In the genomic region with DNA sequence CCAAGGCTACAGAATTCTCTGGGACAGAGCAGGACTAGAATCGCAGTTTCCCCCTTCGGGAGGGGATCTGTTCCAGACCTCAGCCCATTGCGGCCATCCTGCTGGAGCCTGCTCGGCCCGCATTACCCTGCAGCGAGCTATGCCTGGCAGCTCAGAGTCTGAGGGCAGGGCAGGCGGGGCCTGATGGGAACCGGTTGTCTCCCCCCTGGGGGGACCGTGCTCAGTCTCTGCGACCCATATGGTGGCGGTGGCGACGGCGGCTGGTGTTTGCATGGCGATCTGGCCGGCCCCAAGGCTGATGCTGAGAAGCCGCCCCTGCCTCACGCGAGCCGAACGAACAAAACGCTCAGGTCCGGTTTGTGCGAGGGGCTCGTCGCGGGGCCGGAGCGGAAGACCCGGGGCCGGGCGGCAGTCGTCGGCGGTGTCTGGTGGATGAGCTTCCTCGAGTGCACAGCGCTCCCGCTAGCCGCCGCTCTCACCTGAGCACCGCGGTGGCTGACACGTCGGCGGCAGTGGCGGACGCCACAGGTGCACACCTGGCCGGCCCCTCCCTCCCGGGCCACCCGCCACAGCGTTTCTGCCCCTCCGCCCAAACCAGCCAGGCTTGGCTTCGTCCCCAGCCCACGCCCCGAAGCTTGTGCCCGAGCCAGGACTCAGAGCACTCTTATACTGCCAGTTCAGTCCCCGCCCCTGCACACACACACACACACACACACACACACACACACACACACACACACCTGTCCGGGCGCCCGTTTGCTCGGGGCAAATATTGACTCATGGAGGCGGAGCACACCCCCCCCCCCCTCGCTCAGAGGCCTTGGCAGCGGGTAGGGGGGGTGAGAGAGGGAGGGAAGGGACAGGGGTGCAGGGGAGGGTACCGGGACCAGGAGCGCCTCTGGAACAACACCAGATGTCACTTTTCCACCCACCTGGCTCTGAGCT, we compare ENCODE assay signal across 7 mouse cellular contexts. TPM values are rescaled to one million over a fixed set of nuclear protein-coding genes. Genes with fewer than 3 reads are reported as not detected.
DNase-seq lines count a peak whose midpoint lies in the region; ATAC-seq and TF ChIP-seq lines count a peak whose summit lies in the region.

No protein-coding gene starts in this region.

- peaks cover 33% of the 10 kb centered on the region for H3K4me1 ChIP-seq in hindbrain, embryonic 12.5 days
- peaks cover 20% of the 10 kb centered on the region for H3K4me1 ChIP-seq in limb, embryonic 15.5 days
- 0 out of 2 replicates have a peak, but pooled peaks cover 5% of the 10 kb centered on the region for H3K4me1 ChIP-seq in thymus, adult 2 months (replicated peaks; ENCODE audit: control insufficient read depth, insufficient read depth, low read length)

- no peaks in the 10 kb centered on the region for H3K36me3 ChIP-seq in hindbrain, embryonic 12.5 days
- no peaks in the 10 kb centered on the region for H3K36me3 ChIP-seq in limb, embryonic 15.5 days
- H3K36me3 ChIP-seq in thymus, adult 2 months (ENCODE audit: control insufficient read depth, insufficient read depth, low read length) = no peaks in the 10 kb centered on the region

- H3K4me3 ChIP-seq in hindbrain, embryonic 12.5 days = peak overlapping the region; percentile 35
- H3K4me3 ChIP-seq in limb, embryonic 15.5 days = peak overlapping the region; percentile 34
- H3K4me3 ChIP-seq in thymus, adult 2 months (ENCODE audit: control insufficient read depth, insufficient read depth, low read length) = no peak overlapping the region

- no peak for TF ChIP-seq POLR2A in thymus, adult 2 months (IDR thresholded peaks at IDR 0.05; ENCODE audit: control insufficient read depth, extremely low read depth, insufficient read depth, low read length, poor library complexity)

- ATAC-seq in hindbrain, embryonic 12.5 days (ENCODE audit: low FRiP score) = no peak
- 0 out of 2 replicates have a peak, but pooled peaks have one; percentile 40 for ATAC-seq in limb, embryonic 15.5 days (ENCODE audit: insufficient number of reproducible peaks, low FRiP score, low TSS enrichment, low read depth)

- H3K27me3 ChIP-seq in hindbrain, embryonic 12.5 days = peaks cover 96% of the 10 kb centered on the region
- H3K27me3 ChIP-seq in limb, embryonic 15.5 days = peaks cover 97% of the 10 kb centered on the region
- peaks cover 14% of the 10 kb centered on the region; the same call in 1 of the 2 replicates for H3K27me3 ChIP-seq in thymus, adult 2 months (ENCODE audit: control insufficient read depth, insufficient read depth, low read length)

- H3K4me2 ChIP-seq in hindbrain, embryonic 12.5 days (replicated peaks) = peak overlapping the region; percentile 63
- H3K4me2 ChIP-seq in limb, embryonic 15.5 days = peak overlapping the region; percentile 68

- no peak for TF ChIP-seq CTCF in thymus, adult 2 months (IDR thresholded peaks at IDR 0.05; ENCODE audit: borderline replicate concordance, control insufficient read depth, extremely low read depth, insufficient read depth, low read length, poor library complexity)

- WGBS in hindbrain, embryonic 12.5 days = 0% methylated on average over 59 of the region's 66 CpGs
- under 1% methylated on average over 66 of the region's 66 CpGs for WGBS in limb, embryonic 15.5 days
- 3% methylated on average over 65 of the region's 66 CpGs for WGBS in thymus, adult 2 months

- no peak overlapping the region for H3K27ac ChIP-seq in hindbrain, embryonic 12.5 days
- no peak overlapping the region for H3K27ac ChIP-seq in limb, embryonic 15.5 days
- no peak overlapping the region for H3K27ac ChIP-seq in thymus, adult 2 months (ENCODE audit: control insufficient read depth, insufficient read depth, low read length)

- peak; percentile 58 to 74 for DNase-seq in urinary bladder, adult 18-20 months (ENCODE audit: low spot score in 2 of 2)
- no peak for DNase-seq in urinary bladder, postnatal 4 days (ENCODE audit: low spot score in 2 of 2)
- peak; percentile 48 for DNase-seq in neural tube, embryonic 10.5 days (ENCODE audit: extremely low spot score, low spot score)
- no peak for DNase-seq in thymus, adult 2 months
- no peak for DNase-seq in left cerebral cortex, adult 11 months (ENCODE audit: low spot score)

- peak overlapping the region; percentile 43 for H3K9ac ChIP-seq in hindbrain, embryonic 12.5 days
- H3K9ac ChIP-seq in limb, embryonic 15.5 days = no peak overlapping the region

- no peaks in the 10 kb centered on the region for H3K9me3 ChIP-seq in hindbrain, embryonic 12.5 days (replicated peaks)
- no peaks in the 10 kb centered on the region for H3K9me3 ChIP-seq in limb, embryonic 15.5 days

RNA-seq across cellular contexts. Expression of a gene that starts 7.7 kb away (rescaled TPM):
- polyA plus RNA-seq in hindbrain, embryonic 12.5 days (2016; fragmentation: Nextera tagmentation; extraction: Ambion mirVana) = 1.6 and 2.8 TPM in 2 replicates
- polyA plus RNA-seq in limb, embryonic 15.5 days (2015; fragmentation: Nextera tagmentation; extraction: Ambion mirVana) = 0.28 TPM in 1 of 2 replicates, not detected in the other
- 1.0 and 1.5 TPM in 2 replicates for polyA plus RNA-seq in thymus, adult 2 months (2012; rRNA removed)

RNA-seq across cellular contexts. Expression of a gene that starts 15.4 kb away (rescaled TPM):
- 7.0 and 7.6 TPM in 2 replicates for polyA plus RNA-seq in hindbrain, embryonic 12.5 days (2016; fragmentation: Nextera tagmentation; extraction: Ambion mirVana)
- polyA plus RNA-seq in limb, embryonic 15.5 days (2015; fragmentation: Nextera tagmentation; extraction: Ambion mirVana) = 0.17 TPM in 1 of 2 replicates, not detected in the other
- 0.24 and 0.26 TPM in 2 replicates for polyA plus RNA-seq in thymus, adult 2 months (2012; rRNA removed)

RNA-seq across cellular contexts. Expression of a gene that starts 34.8 kb away (rescaled TPM):
- polyA plus RNA-seq in hindbrain, embryonic 12.5 days (2016; fragmentation: Nextera tagmentation; extraction: Ambion mirVana) = 0.85 and 1.9 TPM in 2 replicates
- polyA plus RNA-seq in limb, embryonic 15.5 days (2015; fragmentation: Nextera tagmentation; extraction: Ambion mirVana) = not detected in 2 replicates
- 0.48 and 0.69 TPM in 2 replicates for polyA plus RNA-seq in thymus, adult 2 months (2012; rRNA removed)

RNA-seq across cellular contexts. Expression of a gene that starts 45.9 kb away (rescaled TPM):
- polyA plus RNA-seq in hindbrain, embryonic 12.5 days (2016; fragmentation: Nextera tagmentation; extraction: Ambion mirVana) = 6.9 and 7.5 TPM in 2 replicates
- polyA plus RNA-seq in limb, embryonic 15.5 days (2015; fragmentation: Nextera tagmentation; extraction: Ambion mirVana) = not detected in 2 replicates
- polyA plus RNA-seq in thymus, adult 2 months (2012; rRNA removed) = 0.31 and 0.34 TPM in 2 replicates

RNA-seq across cellular contexts. Expression of a gene that starts 50.9 kb away (rescaled TPM):
- 0.14 and 0.83 TPM in 2 replicates for polyA plus RNA-seq in hindbrain, embryonic 12.5 days (2016; fragmentation: Nextera tagmentation; extraction: Ambion mirVana)
- 4.8 and 8.2 TPM in 2 replicates for polyA plus RNA-seq in limb, embryonic 15.5 days (2015; fragmentation: Nextera tagmentation; extraction: Ambion mirVana)
- polyA plus RNA-seq in thymus, adult 2 months (2012; rRNA removed) = 0.75 and 0.94 TPM in 2 replicates

Comparison
In these comparisons a context has a peak if more than half of its experiments do, and no peak if none do; other contexts are left out.
1. DNase-seq: peak in urinary bladder, adult 18-20 months (2 of 2) and neural tube, embryonic 10.5 days (single experiment); none in urinary bladder, postnatal 4 days (0 of 2), thymus, adult 2 months (single experiment) and left cerebral cortex, adult 11 months (single experiment).